10 mouse cellular contexts compared by ENCODE assay signal in genomic region chr2:166143871-166144270, GRCm38 (mm10). TPM values are rescaled to one million over a fixed set of nuclear protein-coding genes. Genes with fewer than 3 reads are reported as not detected.
DNase-seq lines count a peak whose midpoint lies in the region; ATAC-seq lines count a peak whose summit lies in the region.
"Had no signal": no experiment of that assay in that cellular context is flagged by ENCODE, and none has a peak within 500 bp of the region (broad histone marks: within the 10 kb centered on the region; RNA-seq: fewer than 3 reads in every experiment).

No protein-coding gene starts in this region.

- no peak for ATAC-seq in hindbrain, embryonic 13.5 days (ENCODE audit: low FRiP score)
- ATAC-seq in hindbrain, embryonic 16.5 days: no peak
- ATAC-seq in limb, embryonic 12.5 days (ENCODE audit: insufficient number of reproducible peaks, insufficient read depth, low FRiP score, low TSS enrichment, low read depth): no peak
- no peak for ATAC-seq in frontal cortex, adult (ENCODE audit: low TSS enrichment)
- ATAC-seq: Patski had no signal

- H3K27me3 ChIP-seq in hindbrain, embryonic 13.5 days: peaks cover 36% of the 10 kb centered on the region
- 0 out of 2 replicates have a peak, but pooled peaks cover 3% of the 10 kb centered on the region for H3K27me3 ChIP-seq in hindbrain, embryonic 16.5 days (replicated peaks; ENCODE audit: control insufficient read depth, insufficient read depth, low read length)
- no peaks in the 10 kb centered on the region for H3K27me3 ChIP-seq in embryonic facial prominence, embryonic 10.5 days (replicated peaks; ENCODE audit: low read depth, poor library complexity, severe bottlenecking)
- H3K27me3 ChIP-seq in limb, embryonic 12.5 days: no peaks in the 10 kb centered on the region
- H3K27me3 ChIP-seq: hindbrain, embryonic 15.5 days; Patski had no signal

- H3K4me3 ChIP-seq in hindbrain, embryonic 13.5 days: no peak overlapping the region
- no peak overlapping the region for H3K4me3 ChIP-seq in hindbrain, embryonic 16.5 days (ENCODE audit: low read length)
- no peak overlapping the region for H3K4me3 ChIP-seq in embryonic facial prominence, embryonic 10.5 days
- no peak overlapping the region for H3K4me3 ChIP-seq in limb, embryonic 12.5 days (replicated peaks)
- H3K4me3 ChIP-seq: hindbrain, embryonic 15.5 days had no signal

- no peak overlapping the region for H3K9ac ChIP-seq in hindbrain, embryonic 13.5 days
- no peak overlapping the region for H3K9ac ChIP-seq in hindbrain, embryonic 16.5 days (ENCODE audit: low read depth, low read length)
- H3K9ac ChIP-seq in limb, embryonic 12.5 days (replicated peaks): no peak overlapping the region
- H3K9ac ChIP-seq: hindbrain, embryonic 15.5 days had no signal

- no peak overlapping the region for H3K4me2 ChIP-seq in hindbrain, embryonic 13.5 days
- no peak overlapping the region for H3K4me2 ChIP-seq in hindbrain, embryonic 16.5 days (ENCODE audit: low read length)
- H3K4me2 ChIP-seq in limb, embryonic 12.5 days: no peak overlapping the region
- H3K4me2 ChIP-seq: hindbrain, embryonic 15.5 days had no signal

- H3K36me3 ChIP-seq in hindbrain, embryonic 13.5 days: no peaks in the 10 kb centered on the region
- H3K36me3 ChIP-seq in hindbrain, embryonic 16.5 days (ENCODE audit: control insufficient read depth, insufficient read depth, low read length): no peaks in the 10 kb centered on the region
- H3K36me3 ChIP-seq in embryonic facial prominence, embryonic 10.5 days (replicated peaks): peaks cover 68% of the 10 kb centered on the region
- H3K36me3 ChIP-seq in limb, embryonic 12.5 days: peaks cover 43% of the 10 kb centered on the region
- H3K36me3 ChIP-seq: hindbrain, embryonic 15.5 days had no signal

- no peaks in the 10 kb centered on the region for H3K9me3 ChIP-seq in hindbrain, embryonic 13.5 days
- H3K9me3 ChIP-seq in hindbrain, embryonic 16.5 days (ENCODE audit: control insufficient read depth, low read length): no peaks in the 10 kb centered on the region
- H3K9me3 ChIP-seq in embryonic facial prominence, embryonic 10.5 days: no peaks in the 10 kb centered on the region
- no peaks in the 10 kb centered on the region for H3K9me3 ChIP-seq in limb, embryonic 12.5 days
- H3K9me3 ChIP-seq: hindbrain, embryonic 15.5 days had no signal

- DNase-seq in ES-CJ7 (ENCODE audit: low read depth, low spot score): peak; percentile 71
- no peak for DNase-seq in embryonic facial prominence, embryonic 10.5 days (ENCODE audit: low spot score)
- no peak for DNase-seq in gastrocnemius, postnatal 10 days
- DNase-seq: spleen, adult 18-20 months had no signal

- H3K27ac ChIP-seq in hindbrain, embryonic 13.5 days: peak overlapping the region; percentile 12; the same call in 1 of the 2 replicates
- H3K27ac ChIP-seq in hindbrain, embryonic 16.5 days (ENCODE audit: low read depth, low read length): no peak overlapping the region
- peak overlapping the region; percentile 57 for H3K27ac ChIP-seq in embryonic facial prominence, embryonic 10.5 days (replicated peaks)
- peak overlapping the region; percentile 95 for H3K27ac ChIP-seq in limb, embryonic 12.5 days

- H3K4me1 ChIP-seq in hindbrain, embryonic 13.5 days (replicated peaks): peaks cover 54% of the 10 kb centered on the region
- H3K4me1 ChIP-seq in hindbrain, embryonic 16.5 days (ENCODE audit: control insufficient read depth, insufficient read depth, low read depth, low read length): peaks cover 13% of the 10 kb centered on the region
- peaks cover 75% of the 10 kb centered on the region for H3K4me1 ChIP-seq in embryonic facial prominence, embryonic 10.5 days
- H3K4me1 ChIP-seq in limb, embryonic 12.5 days (replicated peaks): peaks cover 76% of the 10 kb centered on the region

- 85% methylated on average over 5 of the region's 5 CpGs for WGBS in hindbrain, embryonic 13.5 days
- WGBS in hindbrain, embryonic 16.5 days: 85% methylated on average over 5 of the region's 5 CpGs
- 76% methylated on average over 5 of the region's 5 CpGs for WGBS in embryonic facial prominence, embryonic 10.5 days
- WGBS in limb, embryonic 12.5 days: 85% methylated on average over 5 of the region's 5 CpGs

RNA-seq across cellular contexts. Expression of gene Sulf2, which starts 11.6 kb away (rescaled TPM):
- polyA plus RNA-seq in hindbrain, embryonic 13.5 days (2015; fragmentation: Nextera tagmentation; extraction: Ambion mirVana): 88.6 and 113 TPM in 2 replicates
- 73.6 and 101 TPM in 2 replicates for polyA plus RNA-seq in hindbrain, embryonic 16.5 days (2015; fragmentation: Nextera tagmentation; extraction: Ambion mirVana)
- 115 and 131 TPM in 2 replicates for polyA plus RNA-seq in embryonic facial prominence, embryonic 10.5 days (2016; fragmentation: Nextera tagmentation; extraction: Ambion mirVana)
- polyA plus RNA-seq in limb, embryonic 12.5 days (2016; fragmentation: Nextera tagmentation; extraction: Ambion mirVana): 176 and 187 TPM in 2 replicates
- 10 to 100 TPM; 25.7 to 30.3 TPM for total RNA-seq in gastrocnemius, postnatal 10 days (2021)
